ENCODE assay signal across 13 mouse cellular contexts in the genomic region with DNA sequence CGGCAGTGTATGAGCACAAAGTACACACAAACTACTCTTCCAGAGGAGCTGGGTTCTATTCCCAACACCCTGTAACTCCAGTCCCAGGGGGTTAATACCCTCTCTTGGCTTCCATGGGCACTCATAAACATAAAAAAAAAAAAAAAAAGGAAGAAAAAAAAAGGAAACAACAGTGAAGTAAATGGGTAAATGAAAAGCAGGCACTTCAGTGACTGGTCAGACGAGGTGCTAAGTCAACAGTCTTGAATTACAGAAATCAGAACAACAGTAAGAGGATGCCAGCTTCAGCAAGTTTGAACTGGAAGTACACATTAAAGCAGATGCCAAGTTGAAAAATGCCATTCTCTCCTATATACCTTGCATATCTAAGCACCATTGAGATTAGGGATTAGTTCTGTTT.
"Had no signal": no experiment of that assay in that cellular context is flagged by ENCODE, and none has a peak within 500 bp of the region (broad histone marks: within the 10 kb centered on the region; RNA-seq: fewer than 3 reads in every experiment).

No protein-coding gene starts in this region.

- H3K9ac ChIP-seq: limb, embryonic 13.5 days; liver, embryonic 15.5 days; neural tube, embryonic 12.5 days had no signal

- H3K27me3 ChIP-seq: limb, embryonic 13.5 days; liver, embryonic 15.5 days; neural tube, embryonic 12.5 days had no signal

- DNase-seq: kidney, adult 9 months; kidney, postnatal 10 days; kidney, postnatal 4 days; midbrain, embryonic 14.5 days; thymus, postnatal 36 days had no signal

- ATAC-seq: hindbrain, embryonic 16.5 days; inflammation-experienced regulatory T-cells, adult 6 months; intestine, postnatal 0 days had no signal

- H3K36me3 ChIP-seq: liver, embryonic 15.5 days had no signal

- H3K9me3 ChIP-seq: limb, embryonic 13.5 days; liver, embryonic 15.5 days; neural tube, embryonic 12.5 days had no signal

- H3K4me3 ChIP-seq: layer of hippocampus, adult 2 months; limb, embryonic 13.5 days; liver, embryonic 15.5 days; neural tube, embryonic 12.5 days had no signal

- H3K27ac ChIP-seq: layer of hippocampus, adult 2 months; limb, embryonic 13.5 days; liver, embryonic 15.5 days; neural tube, embryonic 12.5 days had no signal

- H3K4me2 ChIP-seq: limb, embryonic 13.5 days; liver, embryonic 11.5 days; liver, embryonic 15.5 days; neural tube, embryonic 12.5 days had no signal
